In the genomic region with DNA sequence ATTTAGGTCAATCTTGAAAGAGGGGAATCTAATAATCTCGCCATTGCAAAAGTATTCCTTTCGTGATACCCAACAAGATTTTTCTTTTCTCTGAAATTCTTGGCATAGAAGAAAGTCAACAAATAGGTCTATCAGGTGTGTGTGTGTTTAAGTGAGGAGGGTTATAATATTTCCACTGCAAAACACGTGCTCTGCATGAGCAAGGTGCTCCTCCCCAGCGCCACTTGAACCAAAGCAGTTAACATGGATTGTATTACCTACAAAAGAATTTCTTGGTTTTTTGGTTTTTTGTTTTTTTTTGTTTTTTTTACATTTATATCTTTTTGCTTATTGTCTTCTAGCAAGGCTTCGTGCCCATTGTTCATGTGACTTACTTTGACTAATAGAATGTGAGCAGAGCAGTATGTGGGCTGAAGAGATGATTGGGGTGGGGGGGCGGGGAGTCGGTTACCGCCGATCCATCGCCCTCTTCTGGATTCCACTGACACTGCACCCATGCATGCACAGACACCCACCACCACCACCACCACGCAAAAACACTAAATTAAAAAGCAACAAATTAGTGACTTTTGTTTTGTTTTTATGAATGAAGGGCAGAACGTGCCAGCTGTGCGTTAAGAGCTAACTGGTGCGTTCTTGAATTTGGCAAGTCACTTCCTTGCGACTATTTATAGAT, we compare ENCODE assay signal across 8 mouse cellular contexts. TPM values are rescaled to one million over a fixed set of nuclear protein-coding genes. Genes with fewer than 3 reads are reported as not detected.
A peak's percentile ranks its signal among the peaks of the same experiment; 100 is the strongest.
DNase-seq lines count a peak whose midpoint lies in the region; ATAC-seq and TF ChIP-seq lines count a peak whose summit lies in the region.

No protein-coding gene starts in this region.

- WGBS in intestine, embryonic 15.5 days = 25% methylated on average over 15 of the region's 15 CpGs
- 23% methylated on average over 15 of the region's 15 CpGs for WGBS in limb, embryonic 14.5 days
- WGBS in midbrain, embryonic 14.5 days = 24% methylated on average over 15 of the region's 15 CpGs
- 20% methylated on average over 15 of the region's 15 CpGs for WGBS in stomach, postnatal 0 days

- ATAC-seq in intestine, embryonic 15.5 days = peak; percentile 27; the same call in 1 of the 2 replicates
- peak; percentile 28; the same call in 1 of the 2 replicates for ATAC-seq in limb, embryonic 14.5 days (ENCODE audit: low FRiP score, low read depth)
- ATAC-seq in midbrain, embryonic 14.5 days (ENCODE audit: low FRiP score, low TSS enrichment) = peak; percentile 79
- ATAC-seq in stomach, postnatal 0 days (ENCODE audit: low FRiP score, low TSS enrichment) = peak; percentile 54; the same call in 1 of the 2 replicates

- no peaks in the 10 kb centered on the region for H3K36me3 ChIP-seq in intestine, embryonic 15.5 days
- H3K36me3 ChIP-seq in limb, embryonic 14.5 days (ENCODE audit: control insufficient read depth, insufficient read depth, low read length) = 0 out of 2 replicates have a peak, but pooled peaks cover 8% of the 10 kb centered on the region
- no peaks in the 10 kb centered on the region for H3K36me3 ChIP-seq in midbrain, embryonic 14.5 days (ENCODE audit: control insufficient read depth, insufficient read depth, low read length)
- no peaks in the 10 kb centered on the region for H3K36me3 ChIP-seq in stomach, postnatal 0 days (ENCODE audit: control insufficient read depth, insufficient read depth, low read length)

- peak overlapping the region; percentile 99 for H3K27ac ChIP-seq in intestine, embryonic 15.5 days
- H3K27ac ChIP-seq in limb, embryonic 14.5 days (replicated peaks; ENCODE audit: low read depth, low read length) = peak overlapping the region; percentile 100
- H3K27ac ChIP-seq in midbrain, embryonic 14.5 days (replicated peaks; ENCODE audit: low read depth, low read length) = peak overlapping the region; percentile 95
- H3K27ac ChIP-seq in stomach, postnatal 0 days (replicated peaks) = peak overlapping the region; percentile 99

- peak; percentile 71 for DNase-seq in right cerebral cortex, adult 18-20 months
- no peak for DNase-seq in right cerebral cortex, postnatal 36 days (ENCODE audit: low spot score in 2 of 2)
- DNase-seq in cerebellum, adult 9-11 months = peak; percentile 61
- peak; percentile 65 for DNase-seq in gastrocnemius, postnatal 10 days
- DNase-seq in limb, embryonic 14.5 days (ENCODE audit: low spot score) = peak; percentile 68
- DNase-seq in midbrain, embryonic 14.5 days = peak; percentile 85
- peak; percentile 72 for DNase-seq in stomach, postnatal 0 days (ENCODE audit: low spot score)

- H3K9ac ChIP-seq in intestine, embryonic 15.5 days = peak overlapping the region; percentile 99
- H3K9ac ChIP-seq in limb, embryonic 14.5 days (ENCODE audit: low read depth, low read length, severe bottlenecking) = peak overlapping the region; percentile 100
- peak overlapping the region; percentile 99 for H3K9ac ChIP-seq in midbrain, embryonic 14.5 days (replicated peaks; ENCODE audit: low read length)
- peak overlapping the region; percentile 99 for H3K9ac ChIP-seq in stomach, postnatal 0 days (ENCODE audit: low read length)

- H3K4me3 ChIP-seq in intestine, embryonic 15.5 days (replicated peaks) = peak overlapping the region; percentile 87
- peak overlapping the region; percentile 96 for H3K4me3 ChIP-seq in limb, embryonic 14.5 days (replicated peaks; ENCODE audit: low read length)
- peak overlapping the region; percentile 87 for H3K4me3 ChIP-seq in midbrain, embryonic 14.5 days (replicated peaks; ENCODE audit: low read depth, low read length)
- peak overlapping the region; percentile 95 for H3K4me3 ChIP-seq in stomach, postnatal 0 days (ENCODE audit: low read depth, low read length)

- peaks cover 14% of the 10 kb centered on the region; the same call in 1 of the 2 replicates for H3K4me1 ChIP-seq in intestine, embryonic 15.5 days (replicated peaks)
- H3K4me1 ChIP-seq in limb, embryonic 14.5 days (ENCODE audit: control insufficient read depth, insufficient read depth, low read length) = peaks cover 25% of the 10 kb centered on the region
- peaks cover 25% of the 10 kb centered on the region for H3K4me1 ChIP-seq in midbrain, embryonic 14.5 days (ENCODE audit: control insufficient read depth, insufficient read depth, low read length)
- H3K4me1 ChIP-seq in stomach, postnatal 0 days (replicated peaks; ENCODE audit: control insufficient read depth, insufficient read depth) = peaks cover 4% of the 10 kb centered on the region; the same call in 1 of the 2 replicates

- no peaks in the 10 kb centered on the region for H3K27me3 ChIP-seq in intestine, embryonic 15.5 days (replicated peaks)
- no peaks in the 10 kb centered on the region for H3K27me3 ChIP-seq in limb, embryonic 14.5 days (ENCODE audit: control insufficient read depth, insufficient read depth, low read length)
- H3K27me3 ChIP-seq in midbrain, embryonic 14.5 days (ENCODE audit: control insufficient read depth, insufficient read depth, low read length) = no peaks in the 10 kb centered on the region
- no peaks in the 10 kb centered on the region for H3K27me3 ChIP-seq in stomach, postnatal 0 days (ENCODE audit: control insufficient read depth, insufficient read depth, low read length)

- TF ChIP-seq POLR2A in limb, embryonic 14.5 days (IDR thresholded peaks at IDR 0.05; ENCODE audit: borderline replicate concordance, extremely low read depth, insufficient read depth, insufficient read length) = no peak

- TF ChIP-seq CTCF in stomach, postnatal 0 days (IDR thresholded peaks at IDR 0.05; ENCODE audit: low read depth) = peak; percentile 67

- peak overlapping the region; percentile 86 for H3K4me2 ChIP-seq in intestine, embryonic 15.5 days (replicated peaks)
- H3K4me2 ChIP-seq in limb, embryonic 14.5 days (replicated peaks; ENCODE audit: low read depth, low read length, severe bottlenecking) = peak overlapping the region; percentile 78
- peak overlapping the region; percentile 88 for H3K4me2 ChIP-seq in midbrain, embryonic 14.5 days (ENCODE audit: low read length)
- H3K4me2 ChIP-seq in stomach, postnatal 0 days (replicated peaks; ENCODE audit: low read depth) = peak overlapping the region; percentile 97

- H3K9me3 ChIP-seq in intestine, embryonic 15.5 days = no peaks in the 10 kb centered on the region
- H3K9me3 ChIP-seq in limb, embryonic 14.5 days (ENCODE audit: control insufficient read depth, low read length) = no peaks in the 10 kb centered on the region
- H3K9me3 ChIP-seq in midbrain, embryonic 14.5 days (ENCODE audit: control insufficient read depth, low read length) = no peaks in the 10 kb centered on the region
- no peaks in the 10 kb centered on the region for H3K9me3 ChIP-seq in stomach, postnatal 0 days (ENCODE audit: control insufficient read depth, low read length)

- no peak for TF ChIP-seq EP300 in stomach, postnatal 0 days (optimal IDR thresholded peaks at IDR 0.05)

RNA-seq across cellular contexts. Expression of a gene that starts 0.7 kb away (rescaled TPM):
- total RNA-seq in gastrocnemius, postnatal 10 days (2021) = 10 to 100 TPM; 15.1 to 15.6 TPM
- polyA plus RNA-seq in intestine, embryonic 15.5 days (2015; fragmentation: Nextera tagmentation; extraction: Ambion mirVana) = 49.2 and 53.4 TPM in 2 replicates
- polyA plus RNA-seq in limb, embryonic 14.5 days (2012; rRNA removed) = 80.2 and 102 TPM in 2 replicates
- 68.8 and 75.5 TPM in 2 replicates for polyA plus RNA-seq in limb, embryonic 14.5 days (2014; fragmentation: Nextera tagmentation; extraction: Ambion mirVana)
- 32.9 and 37.9 TPM in 2 replicates for polyA plus RNA-seq in midbrain, embryonic 14.5 days (2014; fragmentation: Nextera tagmentation; extraction: Ambion mirVana)
- 24.9 and 25.4 TPM in 2 replicates for polyA plus RNA-seq in stomach, postnatal 0 days (2015; fragmentation: Nextera tagmentation; extraction: Ambion mirVana)

RNA-seq across cellular contexts. Expression of a gene that starts 51.1 kb away (rescaled TPM):
- total RNA-seq in gastrocnemius, postnatal 10 days (2021) = 10 to 100 TPM; 17.2 to 18.0 TPM
- polyA plus RNA-seq in intestine, embryonic 15.5 days (2015; fragmentation: Nextera tagmentation; extraction: Ambion mirVana) = 29.8 and 32.3 TPM in 2 replicates
- polyA plus RNA-seq in limb, embryonic 14.5 days (2012; rRNA removed) = 20.0 and 24.4 TPM in 2 replicates
- polyA plus RNA-seq in limb, embryonic 14.5 days (2014; fragmentation: Nextera tagmentation; extraction: Ambion mirVana) = 32.9 and 37.1 TPM in 2 replicates
- 35.7 and 46.4 TPM in 2 replicates for polyA plus RNA-seq in midbrain, embryonic 14.5 days (2014; fragmentation: Nextera tagmentation; extraction: Ambion mirVana)
- polyA plus RNA-seq in stomach, postnatal 0 days (2015; fragmentation: Nextera tagmentation; extraction: Ambion mirVana) = 17.6 and 18.5 TPM in 2 replicates

Comparison
In these comparisons a context has a peak if more than half of its experiments do, and no peak if none do; other contexts are left out.
1. DNase-seq: peak in right cerebral cortex, adult 18-20 months (single experiment), cerebellum, adult 9-11 months (single experiment), gastrocnemius, postnatal 10 days (single experiment), limb, embryonic 14.5 days (single experiment), midbrain, embryonic 14.5 days (single experiment) and stomach, postnatal 0 days (single experiment); none in right cerebral cortex, postnatal 36 days (0 of 2).
2. ATAC-seq: peak in every context shown above with its lines; median percentile 79 in midbrain, embryonic 14.5 days; 54 in stomach, postnatal 0 days; 28 in limb, embryonic 14.5 days; 27 in intestine, embryonic 15.5 days.
3. Peak in every context shown above with its lines, with median percentiles within 50 percentile points of each other: H3K27ac ChIP-seq, H3K4me2 ChIP-seq, H3K4me3 ChIP-seq and H3K9ac ChIP-seq.